In genomic region chr7:57296639-57297038, GRCm38 (mm10) we compare ENCODE assay signal across 33 mouse cellular contexts.
DNase-seq lines count a peak whose midpoint lies in the region; ATAC-seq lines count a peak whose summit lies in the region.
"Had no signal": no experiment of that assay in that cellular context is flagged by ENCODE, and none has a peak within 500 bp of the region (broad histone marks: within the 10 kb centered on the region; RNA-seq: fewer than 3 reads in every experiment).

No protein-coding gene starts in this region.

- no peaks in the 10 kb centered on the region for H3K36me3 ChIP-seq in kidney, embryonic 16.5 days (ENCODE audit: insufficient read depth, low read length)
- no peaks in the 10 kb centered on the region for H3K36me3 ChIP-seq in kidney, embryonic 15.5 days
- H3K36me3 ChIP-seq: embryonic facial prominence, embryonic 10.5 days; embryonic facial prominence, embryonic 15.5 days; heart, embryonic 12.5 days; limb, embryonic 10.5 days; limb, embryonic 15.5 days; liver, embryonic 13.5 days; midbrain, embryonic 12.5 days had no signal

- H3K27me3 ChIP-seq in kidney, embryonic 16.5 days (ENCODE audit: insufficient read depth, low read length), result no peaks in the 10 kb centered on the region
- no peaks in the 10 kb centered on the region for H3K27me3 ChIP-seq in kidney, embryonic 15.5 days
- H3K27me3 ChIP-seq: embryonic facial prominence, embryonic 15.5 days; forebrain, embryonic 13.5 days; heart, embryonic 12.5 days; limb, embryonic 15.5 days; liver, embryonic 13.5 days; megakaryocyte, embryonic 14.5 days; midbrain, embryonic 12.5 days had no signal

- H3K4me1 ChIP-seq in kidney, embryonic 16.5 days (ENCODE audit: insufficient read depth, low read length), result no peaks in the 10 kb centered on the region
- H3K4me1 ChIP-seq in kidney, embryonic 15.5 days, result no peaks in the 10 kb centered on the region
- H3K4me1 ChIP-seq: embryonic facial prominence, embryonic 10.5 days; embryonic facial prominence, embryonic 15.5 days; forebrain, embryonic 13.5 days; heart, embryonic 12.5 days; limb, embryonic 10.5 days; limb, embryonic 15.5 days; liver, embryonic 13.5 days; megakaryocyte, embryonic 14.5 days; midbrain, embryonic 12.5 days had no signal

- no peak overlapping the region for H3K4me2 ChIP-seq in kidney, embryonic 16.5 days (replicated peaks; ENCODE audit: low read depth, low read length)
- no peak overlapping the region for H3K4me2 ChIP-seq in kidney, embryonic 15.5 days
- H3K4me2 ChIP-seq: embryonic facial prominence, embryonic 15.5 days; forebrain, embryonic 13.5 days; heart, embryonic 12.5 days; hindbrain, embryonic 14.5 days; limb, embryonic 15.5 days; liver, embryonic 13.5 days; midbrain, embryonic 12.5 days had no signal

- intact Hi-C loops in left cerebral cortex, postnatal 14 days (cut with DNase I), result no loop called here

- 81% methylated on average over 3 of the region's 3 CpGs for WGBS in kidney, embryonic 16.5 days
- WGBS in kidney, embryonic 15.5 days, result 80% methylated on average over 3 of the region's 3 CpGs

- H3K27ac ChIP-seq in kidney, embryonic 16.5 days (ENCODE audit: low read length), result no peak overlapping the region
- no peak overlapping the region for H3K27ac ChIP-seq in kidney, embryonic 15.5 days
- H3K27ac ChIP-seq: embryonic facial prominence, embryonic 10.5 days; embryonic facial prominence, embryonic 15.5 days; forebrain, embryonic 13.5 days; heart, adult 2 months; hindbrain, embryonic 14.5 days; layer of hippocampus, adult 2 months; limb, embryonic 10.5 days; limb, embryonic 15.5 days; liver, embryonic 13.5 days; midbrain, embryonic 12.5 days; stomach, postnatal 0 days had no signal

- no peaks in the 10 kb centered on the region for H3K9me3 ChIP-seq in kidney, embryonic 16.5 days (ENCODE audit: low read length)
- H3K9me3 ChIP-seq in kidney, embryonic 15.5 days (replicated peaks), result no peaks in the 10 kb centered on the region
- H3K9me3 ChIP-seq: embryonic facial prominence, embryonic 10.5 days; embryonic facial prominence, embryonic 15.5 days; forebrain, embryonic 13.5 days; heart, embryonic 12.5 days; limb, embryonic 10.5 days; limb, embryonic 15.5 days; liver, embryonic 13.5 days; megakaryocyte, embryonic 14.5 days; midbrain, embryonic 12.5 days had no signal

- ATAC-seq in kidney, embryonic 16.5 days (ENCODE audit: low FRiP score, low TSS enrichment), result no peak
- ATAC-seq in kidney, embryonic 15.5 days (replicated peaks; ENCODE audit: low FRiP score), result no peak
- ATAC-seq: CD4-positive, CD25-positive, alpha-beta regulatory T cell, adult 4 months; forebrain, embryonic 13.5 days; intestine, postnatal 0 days; lung, postnatal 0 days had no signal

- no peak overlapping the region for H3K9ac ChIP-seq in kidney, embryonic 16.5 days (replicated peaks; ENCODE audit: low read length)
- H3K9ac ChIP-seq in kidney, embryonic 15.5 days, result no peak overlapping the region
- H3K9ac ChIP-seq: embryonic facial prominence, embryonic 15.5 days; forebrain, embryonic 13.5 days; heart, embryonic 12.5 days; hindbrain, embryonic 14.5 days; limb, embryonic 15.5 days; liver, embryonic 13.5 days; midbrain, embryonic 12.5 days had no signal

- DNase-seq in layer of hippocampus, adult 9-11 months, result peak; percentile 37
- no peak for DNase-seq in layer of hippocampus, adult 18-20 months (ENCODE audit: low spot score in 2 of 2)
- DNase-seq in brain, adult 2 months (ENCODE audit: low read depth, low spot score), result peak; percentile 81
- DNase-seq in frontal cortex, adult 2 months (ENCODE audit: extremely low spot score in 1 of 2, low spot score in 1 of 2), result peak; percentile 59 to 74
- DNase-seq in left cerebral cortex, postnatal 14 days (ENCODE audit: low spot score in 2 of 2), result peak; percentile 16 to 56
- DNase-seq: adrenal gland, postnatal 36 days; cerebellum, adult 8-10 months; cerebellum, postnatal 25 days; gastrocnemius, postnatal 10 days; heart, adult 2 months; kidney, adult 9 months; kidney, postnatal 25 days; liver, embryonic 13.5 days; lung, adult 18-20 months; lung, postnatal 4 days; thymus, adult 2 months; thymus, postnatal 36 days had no signal

- no peak overlapping the region for H3K4me3 ChIP-seq in kidney, embryonic 16.5 days (ENCODE audit: low read length)
- no peak overlapping the region for H3K4me3 ChIP-seq in kidney, embryonic 15.5 days (replicated peaks)
- H3K4me3 ChIP-seq: embryonic facial prominence, embryonic 10.5 days; embryonic facial prominence, embryonic 15.5 days; forebrain, embryonic 13.5 days; heart, adult 2 months; heart, embryonic 12.5 days; layer of hippocampus, adult 2 months; limb, embryonic 10.5 days; limb, embryonic 15.5 days; liver, embryonic 13.5 days; megakaryocyte, embryonic 14.5 days; midbrain, embryonic 12.5 days had no signal

Comparison
In these comparisons a context has a peak if more than half of its experiments do, and no peak if none do; other contexts are left out.
1. DNase-seq: peak in layer of hippocampus, adult 9-11 months (single experiment), brain, adult 2 months (single experiment), frontal cortex, adult 2 months (2 of 2) and left cerebral cortex, postnatal 14 days (2 of 2); none in layer of hippocampus, adult 18-20 months (0 of 2).